Mouse (Mus musculus): Measurements from ENCODE around the gene Spata2l. TPM values are rescaled to one million over a fixed set of nuclear protein-coding genes. Genes with fewer than 3 reads are reported as not detected.
"Not testable (repeated sequence)": the region's sequence is repeated elsewhere in the genome, so short reads cannot be mapped to it uniquely, and the experiment has no call there.

Gene Spata2l
- polyA plus RNA-seq (2015; fragmentation: Nextera tagmentation; extraction: Ambion mirVana) = 4.0 and 4.8 TPM in 2 replicates

DNA sequence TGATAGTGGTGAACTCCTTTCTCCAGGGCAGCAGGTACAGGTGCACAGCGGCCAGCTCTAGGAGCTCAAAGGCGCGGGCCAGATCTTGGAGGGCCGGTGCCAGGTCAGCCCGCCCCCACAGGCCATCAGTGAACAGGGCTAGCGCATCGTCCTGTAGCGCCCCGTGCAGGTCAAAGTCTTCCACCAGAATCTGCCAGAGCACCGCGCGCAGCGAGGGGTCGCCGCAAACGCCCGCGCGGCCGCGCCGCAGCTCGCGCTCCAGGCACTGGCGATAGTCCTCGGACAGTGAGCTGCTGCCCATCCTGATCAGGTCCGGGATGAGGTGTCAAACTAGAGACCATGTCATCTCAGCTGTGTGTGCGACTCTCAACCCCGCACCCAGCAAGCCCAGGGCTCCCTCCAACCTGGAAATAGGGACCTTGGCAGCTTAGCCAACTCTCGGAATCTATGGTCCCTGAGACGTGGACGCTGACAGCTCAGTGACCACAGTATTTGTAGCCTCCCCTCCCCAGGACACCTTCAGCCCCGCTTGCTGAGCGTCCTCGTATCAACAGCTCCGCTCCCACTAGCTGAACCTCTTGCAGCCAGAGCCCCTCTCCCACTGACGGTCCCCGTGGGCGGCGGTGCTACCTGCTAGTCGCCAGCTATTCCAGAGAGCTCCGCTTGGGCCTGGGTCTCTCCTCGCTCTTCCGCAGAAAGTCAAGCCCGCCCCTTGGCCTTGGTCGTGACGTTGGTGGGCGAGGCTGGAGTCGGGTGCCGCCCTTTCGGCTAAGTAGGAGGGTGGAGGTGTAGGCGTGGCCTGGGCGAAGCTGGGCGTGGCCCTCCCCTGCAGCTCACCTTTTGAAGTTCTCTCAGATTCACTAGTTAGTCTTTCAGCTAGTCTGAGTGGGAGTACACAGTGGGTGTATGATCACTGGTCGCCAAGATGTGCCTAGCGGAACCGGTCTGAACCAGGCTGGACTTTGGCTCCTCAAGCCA, at the start of gene Spata2l:
Spata2l (minus strand) TSS at position 714 of the 978 bp plus-strand sequence.
- peak; percentile 57; the same call in 1 of the 2 replicates for ATAC-seq (replicated peaks)
- Histone ChIP-seq H3K27ac (replicated peaks) (no peak within 1 kb of the TSS), H3K27me3 (peaks cover 28% of the 10 kb centered on the region), H3K9ac (replicated peaks) (peak within 1 kb of the TSS; percentile 50), H3K36me3 (no peaks in the 10 kb centered on the region), H3K4me1 (peaks cover 20% of the 10 kb centered on the region), H3K4me2 (replicated peaks) (peak within 1 kb of the TSS; percentile 54), H3K9me3 (no peaks in the 10 kb centered on the region), H3K4me3 (peak within 1 kb of the TSS; percentile 39)
- under 1% methylated on average over 57 of the region's 57 CpGs for WGBS

DNA sequence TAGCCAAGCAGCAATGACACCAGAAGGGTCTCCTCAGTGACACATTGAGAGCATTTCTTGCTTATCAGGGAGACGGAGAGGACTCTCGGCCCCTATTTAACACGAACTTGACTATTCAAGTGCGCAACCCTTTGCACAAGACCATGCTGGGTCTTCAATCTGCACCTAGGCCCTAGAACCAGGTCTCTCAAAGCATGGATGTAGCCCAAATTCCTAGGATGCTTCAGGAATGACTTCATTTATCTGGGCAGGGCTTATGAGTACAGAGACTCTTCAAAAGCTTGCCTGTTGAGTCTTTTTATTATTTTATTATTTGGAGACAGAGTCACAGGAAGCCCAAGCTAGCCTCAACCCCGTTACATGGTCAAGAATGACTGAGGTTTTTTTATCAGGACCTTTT, 48.5 kb upstream of the Spata2l start:
- Histone ChIP-seq H3K9ac (replicated peaks) (no peak overlapping the region), H3K27ac (replicated peaks) (no peak overlapping the region), H3K4me1 (no peaks in the 10 kb centered on the region), H3K36me3 (no peaks in the 10 kb centered on the region), H3K4me3 (no peak overlapping the region), H3K9me3 (no peaks in the 10 kb centered on the region), H3K27me3 (no peaks in the 10 kb centered on the region), H3K4me2 (replicated peaks) (no peak overlapping the region)
- 89% methylated on average over 5 of the region's 5 CpGs for WGBS
- ATAC-seq (replicated peaks) = no peak

DNA sequence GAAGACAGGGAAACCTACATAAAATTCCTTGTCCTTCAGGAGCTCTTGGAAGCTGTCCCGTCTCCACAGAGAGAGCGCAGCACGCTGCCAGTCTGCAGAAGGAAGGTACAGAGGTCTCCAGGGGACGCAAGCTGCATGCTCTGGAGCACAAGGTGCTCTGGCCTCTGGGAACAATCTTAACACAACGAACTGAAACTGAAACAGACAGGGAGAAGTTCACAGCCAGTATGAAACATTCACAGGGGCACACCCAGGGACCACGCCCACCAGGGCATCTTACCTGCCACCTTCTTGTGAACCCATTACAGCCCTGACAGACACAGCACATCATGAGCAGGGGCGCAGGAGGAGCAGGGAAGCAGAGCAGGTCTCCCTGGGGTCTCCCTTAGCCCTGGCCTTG, 48.0 kb upstream of the Spata2l start:
- H3K4me1 ChIP-seq = no peaks in the 10 kb centered on the region
- no peak overlapping the region for H3K4me2 ChIP-seq (replicated peaks)
- no peaks in the 10 kb centered on the region for H3K36me3 ChIP-seq
- no peak for ATAC-seq (replicated peaks)
- 96% methylated on average over 7 of the region's 7 CpGs for WGBS
- H3K27ac ChIP-seq (replicated peaks) = no peak overlapping the region
- H3K4me3 ChIP-seq = no peak overlapping the region
- H3K27me3 ChIP-seq = no peaks in the 10 kb centered on the region
- no peaks in the 10 kb centered on the region for H3K9me3 ChIP-seq
- H3K9ac ChIP-seq (replicated peaks) = no peak overlapping the region

DNA sequence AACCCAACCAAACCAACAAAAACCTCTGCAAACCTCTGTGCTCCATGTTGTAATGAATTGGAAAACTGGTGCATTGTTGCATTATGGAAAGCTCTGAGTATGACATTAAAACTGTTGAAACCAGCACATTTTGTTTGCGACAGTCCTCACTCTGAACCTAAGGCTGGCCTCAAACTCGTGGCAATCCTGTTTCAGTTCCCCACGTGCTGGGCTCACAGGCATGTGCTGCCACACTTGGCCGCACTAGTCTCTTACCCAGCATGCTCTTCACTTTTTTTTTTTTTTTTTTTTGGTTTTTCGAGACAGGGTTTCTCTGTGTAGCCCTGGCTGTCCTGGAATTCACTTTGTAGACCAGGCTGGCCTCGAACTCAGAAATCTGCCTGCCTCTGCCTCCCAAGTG, 47.0 kb upstream of the Spata2l start:
- H3K9ac ChIP-seq (replicated peaks); H3K27me3 ChIP-seq; H3K4me2 ChIP-seq (replicated peaks); ATAC-seq (replicated peaks); H3K4me3 ChIP-seq; H3K36me3 ChIP-seq; H3K4me1 ChIP-seq; H3K27ac ChIP-seq (replicated peaks); H3K9me3 ChIP-seq: not testable (repeated sequence)
- 91% methylated on average over 6 of the region's 6 CpGs for WGBS

DNA sequence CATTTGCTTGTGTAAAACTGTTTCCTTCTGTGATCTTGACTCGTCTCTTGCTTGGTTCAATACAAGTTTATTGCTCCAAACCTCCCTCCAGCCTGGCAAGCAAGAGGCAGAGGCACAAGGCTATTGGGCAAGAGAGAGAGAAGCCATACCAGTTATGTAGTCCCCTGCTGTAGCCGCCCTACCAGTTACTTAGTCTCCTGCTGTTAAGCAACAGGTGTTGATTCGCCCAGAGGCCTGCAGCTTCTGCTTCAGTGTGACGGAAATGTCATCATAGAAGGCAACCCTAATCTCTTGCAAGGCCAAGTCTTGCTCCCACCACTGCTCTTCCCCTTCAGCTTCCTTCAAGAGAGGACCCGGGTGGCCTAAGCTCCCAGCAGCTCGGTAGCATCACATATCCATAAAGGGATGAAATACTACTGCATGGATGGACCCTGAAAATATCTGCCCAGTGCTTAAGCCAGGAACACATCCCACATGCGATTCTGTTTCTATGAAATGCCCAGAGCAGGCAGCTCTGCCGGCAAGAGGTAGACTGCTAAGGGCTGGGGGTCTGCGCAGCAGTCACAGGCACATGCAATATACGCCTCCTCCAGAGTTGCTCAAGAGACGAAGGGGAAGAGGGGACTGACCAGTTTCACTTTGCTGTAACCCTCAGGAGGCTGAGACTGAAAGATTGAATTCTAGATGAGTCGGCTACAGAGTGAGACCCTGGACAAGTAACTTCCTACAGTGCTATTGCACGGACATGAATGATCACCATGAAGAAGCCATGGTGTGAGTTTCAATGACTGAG, 44.5 kb upstream of the Spata2l start:
- Histone ChIP-seq H3K9ac (replicated peaks) (no peak overlapping the region), H3K4me2 (replicated peaks) (no peak overlapping the region), H3K36me3 (no peaks in the 10 kb centered on the region), H3K4me3 (no peak overlapping the region), H3K4me1 (no peaks in the 10 kb centered on the region), H3K27me3 (no peaks in the 10 kb centered on the region), H3K9me3 (no peaks in the 10 kb centered on the region), H3K27ac (replicated peaks) (no peak overlapping the region)
- ATAC-seq (replicated peaks) = no peak
- 93% methylated on average over 13 of the region's 13 CpGs for WGBS

DNA sequence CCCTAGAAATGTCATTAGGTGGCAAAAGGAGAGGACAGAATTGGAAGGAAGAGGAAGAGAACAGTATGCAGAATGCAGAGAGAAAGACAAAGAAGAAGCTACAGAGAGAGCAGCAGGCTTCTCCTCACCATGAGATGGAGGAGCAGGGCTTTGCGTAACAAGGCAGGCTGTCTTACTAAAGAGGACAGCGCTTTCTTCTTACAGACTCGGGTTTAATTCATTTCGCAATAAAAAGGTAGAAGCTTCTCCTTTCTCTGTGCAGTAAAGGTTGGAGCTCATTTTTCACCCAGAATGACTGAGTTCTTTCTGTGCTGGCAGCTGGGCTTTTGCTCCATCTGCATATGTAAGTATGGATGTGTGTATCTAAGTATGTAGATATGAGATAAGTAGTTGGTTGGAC, 43.8 kb upstream of the Spata2l start:
- Histone ChIP-seq H3K4me1 (no peaks in the 10 kb centered on the region), H3K9me3 (no peaks in the 10 kb centered on the region), H3K27me3 (no peaks in the 10 kb centered on the region), H3K27ac (replicated peaks) (no peak overlapping the region), H3K9ac (replicated peaks) (no peak overlapping the region), H3K4me3 (no peak overlapping the region), H3K36me3 (no peaks in the 10 kb centered on the region), H3K4me2 (replicated peaks) (no peak overlapping the region)
- no peak for ATAC-seq (replicated peaks)
- WGBS = 95% methylated on average over 4 of the region's 4 CpGs

DNA sequence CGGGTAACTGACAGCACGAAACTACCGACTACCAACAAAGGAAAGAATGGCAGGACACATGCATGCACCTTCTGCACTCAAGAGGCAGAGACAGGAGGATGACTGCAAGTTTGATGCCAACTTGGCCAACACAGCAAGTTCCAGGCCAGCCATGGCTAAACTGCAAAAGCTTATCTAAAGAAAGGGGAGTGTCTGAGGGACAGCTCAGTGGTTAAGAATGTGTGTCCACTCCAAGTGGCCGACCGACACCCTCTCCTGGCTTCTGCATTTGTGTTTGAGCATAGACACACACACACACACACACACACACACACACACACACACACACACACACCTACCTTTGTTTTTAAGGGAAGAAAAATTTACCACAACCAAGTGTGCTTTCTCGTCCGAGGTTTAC, 42.4 kb upstream of the Spata2l start:
- Histone ChIP-seq H3K4me1 (no peaks in the 10 kb centered on the region), H3K27ac (replicated peaks) (no peak overlapping the region), H3K9me3 (no peaks in the 10 kb centered on the region), H3K4me3 (no peak overlapping the region), H3K4me2 (replicated peaks) (no peak overlapping the region), H3K36me3 (no peaks in the 10 kb centered on the region), H3K27me3 (no peaks in the 10 kb centered on the region), H3K9ac (replicated peaks) (no peak overlapping the region)
- ATAC-seq (replicated peaks) = no peak
- WGBS = 81% methylated on average over 7 of the region's 7 CpGs

DNA sequence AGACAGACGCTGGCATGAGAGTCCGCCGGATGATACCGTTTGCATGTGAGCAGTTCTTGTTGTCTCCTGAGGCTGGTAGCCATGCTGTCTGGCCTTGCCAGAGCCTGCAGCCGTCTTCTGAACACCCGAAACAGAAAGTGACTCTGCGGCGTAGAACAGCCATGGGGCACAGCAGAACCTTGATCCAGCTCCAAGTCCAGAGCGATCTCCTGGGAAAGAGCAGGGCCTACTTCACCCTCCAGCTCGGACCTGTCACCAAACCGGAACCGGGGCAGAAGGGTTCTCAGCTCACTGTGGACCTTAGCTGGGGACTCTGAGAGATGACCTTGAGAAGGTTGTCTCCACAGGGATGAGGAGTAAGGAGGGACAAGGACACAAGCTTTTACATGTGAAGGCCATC, 39.1 kb upstream of the Spata2l start:
- Histone ChIP-seq H3K27me3 (no peaks in the 10 kb centered on the region), H3K4me3 (no peak overlapping the region), H3K36me3 (peaks cover 5% of the 10 kb centered on the region), H3K27ac (replicated peaks) (no peak overlapping the region), H3K9ac (replicated peaks) (no peak overlapping the region), H3K4me2 (replicated peaks) (no peak overlapping the region), H3K9me3 (no peaks in the 10 kb centered on the region), H3K4me1 (no peaks in the 10 kb centered on the region)
- whole genome bisulfite sequencing = 94% methylated on average over 12 of the region's 12 CpGs
- ATAC-seq (replicated peaks) = no peak

DNA sequence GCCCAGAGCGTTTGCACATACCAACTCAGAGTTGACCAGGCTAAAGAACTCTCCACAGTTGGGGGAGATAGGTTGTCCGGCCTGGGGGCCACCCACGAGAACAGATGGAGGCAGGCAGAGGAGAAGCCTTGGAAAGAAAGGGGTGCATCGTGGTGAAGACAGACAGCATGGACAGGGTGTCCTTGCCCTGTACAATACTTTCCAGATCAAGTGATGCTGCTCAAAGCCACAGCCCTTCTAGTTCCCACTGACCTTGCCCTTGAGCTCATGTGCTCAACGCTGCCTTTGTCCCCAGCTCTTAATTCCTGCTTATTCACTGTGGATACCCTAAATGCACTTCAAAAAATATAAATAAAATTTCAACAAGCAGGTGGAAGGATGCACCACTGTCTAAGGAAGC, 38.4 kb upstream of the Spata2l start:
- H3K4me1 ChIP-seq = no peaks in the 10 kb centered on the region
- H3K36me3 ChIP-seq = peaks cover 11% of the 10 kb centered on the region
- no peaks in the 10 kb centered on the region for H3K9me3 ChIP-seq
- ATAC-seq (replicated peaks) = no peak
- no peak overlapping the region for H3K27ac ChIP-seq (replicated peaks)
- H3K27me3 ChIP-seq = no peaks in the 10 kb centered on the region
- 93% methylated on average over 5 of the region's 5 CpGs for WGBS
- no peak overlapping the region for H3K4me3 ChIP-seq
- H3K4me2 ChIP-seq (replicated peaks) = no peak overlapping the region
- H3K9ac ChIP-seq (replicated peaks) = no peak overlapping the region

DNA sequence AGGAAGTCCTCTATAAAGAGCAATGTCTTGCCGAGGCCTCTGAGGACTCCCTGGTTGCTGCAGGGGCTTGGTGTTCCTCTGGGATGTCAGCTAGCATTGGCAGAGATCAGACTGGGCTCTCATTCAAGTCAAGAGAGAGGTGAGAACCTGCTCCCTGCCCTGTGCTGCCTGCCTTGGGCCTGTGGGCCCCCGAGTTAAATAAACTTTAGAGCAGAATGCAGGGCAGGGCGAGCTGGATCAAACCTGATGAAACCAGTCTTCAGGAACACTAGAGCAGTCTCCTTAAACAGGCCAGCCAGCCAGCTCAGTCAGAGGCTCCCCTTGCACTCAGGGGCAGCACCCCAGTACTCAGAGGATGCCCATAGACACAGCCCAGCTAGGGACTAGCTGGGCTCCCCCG, 35.9 kb upstream of the Spata2l start:
- H3K9ac ChIP-seq (replicated peaks) = no peak overlapping the region
- 87% methylated on average over 4 of the region's 4 CpGs for WGBS
- H3K9me3 ChIP-seq = no peaks in the 10 kb centered on the region
- H3K4me1 ChIP-seq = no peaks in the 10 kb centered on the region
- peaks cover 37% of the 10 kb centered on the region for H3K36me3 ChIP-seq
- no peak overlapping the region for H3K27ac ChIP-seq (replicated peaks)
- no peaks in the 10 kb centered on the region for H3K27me3 ChIP-seq
- no peak overlapping the region for H3K4me2 ChIP-seq (replicated peaks)
- no peak for ATAC-seq (replicated peaks)
- H3K4me3 ChIP-seq = no peak overlapping the region

DNA sequence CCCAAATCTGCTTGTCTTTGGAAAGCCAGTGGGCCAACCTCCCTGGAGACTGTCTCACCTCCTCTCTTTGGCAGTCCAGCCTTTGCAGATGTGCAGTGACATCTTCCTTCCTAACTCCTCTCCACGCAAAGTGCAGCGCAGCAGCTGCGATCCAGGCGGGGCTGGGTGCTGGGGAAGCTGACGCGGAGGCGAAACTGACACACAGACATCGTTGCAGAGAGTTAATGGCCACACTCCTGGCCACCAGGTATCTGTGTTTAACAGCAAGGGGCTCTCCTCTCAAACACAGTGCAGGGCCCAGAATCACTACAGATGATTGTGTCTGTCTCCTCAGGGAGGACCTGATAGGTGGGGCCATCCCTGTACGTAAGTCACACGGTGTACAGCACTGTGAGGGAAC, 35.1 kb upstream of the Spata2l start:
- Histone ChIP-seq H3K27ac (replicated peaks) (no peak overlapping the region), H3K9me3 (no peaks in the 10 kb centered on the region), H3K4me2 (replicated peaks) (no peak overlapping the region), H3K9ac (replicated peaks) (no peak overlapping the region), H3K36me3 (peaks cover 44% of the 10 kb centered on the region), H3K4me3 (no peak overlapping the region), H3K4me1 (no peaks in the 10 kb centered on the region), H3K27me3 (no peaks in the 10 kb centered on the region)
- WGBS = 94% methylated on average over 10 of the region's 10 CpGs
- ATAC-seq (replicated peaks) = no peak

DNA sequence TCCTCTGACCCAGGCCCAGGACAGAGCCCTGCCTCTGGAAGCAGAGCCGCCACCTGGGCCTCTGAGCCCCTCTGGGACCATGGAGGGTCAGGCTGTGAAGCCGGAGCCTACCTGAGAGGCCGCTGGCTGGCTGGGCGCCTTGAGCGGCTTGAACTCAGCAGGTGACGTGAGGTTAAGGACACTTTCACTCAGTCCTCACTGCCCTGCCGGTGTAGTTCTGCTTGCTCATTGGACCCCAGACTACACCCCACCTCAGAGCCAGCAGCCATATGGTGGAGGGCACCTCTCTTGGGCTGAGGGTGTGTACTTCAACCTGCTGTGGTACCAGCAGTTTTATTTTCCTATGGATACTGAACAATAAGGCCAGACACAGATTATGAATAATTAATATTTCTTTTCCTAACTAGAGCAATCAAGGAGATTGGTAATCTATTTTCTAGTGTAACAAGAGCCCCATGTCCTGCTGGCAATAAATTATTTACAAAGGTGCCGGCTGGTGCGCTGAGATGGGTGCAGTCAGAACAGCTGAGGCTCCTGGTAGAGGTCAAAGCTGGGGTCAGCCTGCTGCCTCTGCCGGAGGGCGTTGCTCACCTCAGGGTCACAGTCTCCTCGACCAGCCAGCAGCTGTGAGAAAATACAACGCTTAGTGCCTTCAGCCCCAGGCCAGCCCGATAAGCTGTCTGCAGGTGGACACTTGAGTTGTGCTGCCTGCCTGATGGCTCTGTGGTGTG, 32.1 kb upstream of the Spata2l start:
- Histone ChIP-seq H3K27ac (replicated peaks) (no peak overlapping the region), H3K4me3 (no peak overlapping the region), H3K27me3 (no peaks in the 10 kb centered on the region), H3K4me1 (no peaks in the 10 kb centered on the region), H3K36me3 (peaks cover 67% of the 10 kb centered on the region), H3K4me2 (replicated peaks) (no peak overlapping the region), H3K9me3 (no peaks in the 10 kb centered on the region), H3K9ac (replicated peaks) (no peak overlapping the region)
- WGBS = 91% methylated on average over 14 of the region's 14 CpGs
- no peak for ATAC-seq (replicated peaks)
